Mouse (Mus musculus) brain, embryonic 14.5 days (tissue): ENCODE results near the gene Il10.

Experiments used
- CTCF ChIP-seq: fragments of 200-500 bp; IDR thresholded peaks from 2 replicates; pipeline ENCODE4 v1.5.1; 2012; ENCODE audit warnings: inconsistent platforms, mild to moderate bottlenecking, moderate library complexity, borderline replicate concordance; ENCODE audit not compliant: insufficient read depth, insufficient read length; ENCODE audit errors: extremely low read depth
- POLR2A ChIP-seq: fragments of 200-500 bp; IDR thresholded peaks from 2 replicates; pipeline ENCODE4 v1.6.1; 2012; ENCODE audit warnings: mild to moderate bottlenecking, inconsistent platforms, borderline replicate concordance; ENCODE audit not compliant: poor library complexity, insufficient read depth, insufficient read length, severe bottlenecking; ENCODE audit errors: extremely low read depth

GRCm38 (mm10) chr1:131002561-131002960 is 17.1 kb upstream of the Il10 start:
- TF ChIP-seq CTCF (no peak), POLR2A (no peak)
